In the genomic region with DNA sequence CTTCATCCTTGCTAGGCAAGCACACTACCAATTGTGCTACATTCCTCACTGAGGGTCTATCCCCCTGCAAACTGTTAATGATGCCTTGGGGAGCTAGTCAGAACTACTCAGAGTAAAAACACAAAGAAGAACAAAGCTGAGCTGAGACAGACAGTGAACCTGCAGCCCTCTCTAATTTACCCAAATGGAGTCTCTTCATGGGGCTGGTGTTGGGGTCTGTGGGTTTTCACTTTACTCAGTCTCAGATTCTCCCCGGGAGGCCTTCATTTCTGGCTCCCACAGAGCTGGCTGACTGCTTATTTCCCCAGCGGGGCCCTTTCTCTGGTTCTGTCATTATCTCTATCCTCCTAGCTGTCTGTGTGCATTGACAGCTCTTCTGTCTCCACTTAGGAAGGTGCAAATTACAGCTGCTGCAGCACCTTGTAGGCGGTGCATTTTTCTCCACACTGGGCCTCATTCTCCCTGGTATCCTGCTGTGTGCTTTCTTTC, we compare ENCODE assay signal across 14 mouse cellular contexts.
DNase-seq lines count a peak whose midpoint lies in the region; ATAC-seq lines count a peak whose summit lies in the region.
"Had no signal": no experiment of that assay in that cellular context is flagged by ENCODE, and none has a peak within 500 bp of the region (broad histone marks: within the 10 kb centered on the region; RNA-seq: fewer than 3 reads in every experiment).

No protein-coding gene starts in this region.

- H3K4me2 ChIP-seq in liver, embryonic 11.5 days, result no peak overlapping the region
- H3K4me2 ChIP-seq in forebrain, embryonic 13.5 days, result peak overlapping the region; percentile 3; the same call in 1 of the 2 replicates
- H3K4me2 ChIP-seq in hindbrain, embryonic 16.5 days (ENCODE audit: low read length), result no peak overlapping the region
- no peak overlapping the region for H3K4me2 ChIP-seq in neural tube, embryonic 15.5 days
- H3K4me2 ChIP-seq: intestine, embryonic 15.5 days had no signal

- H3K9me3 ChIP-seq in liver, embryonic 11.5 days (ENCODE audit: control insufficient read depth, low read length), result no peaks in the 10 kb centered on the region
- H3K9me3 ChIP-seq in forebrain, embryonic 13.5 days (replicated peaks), result no peaks in the 10 kb centered on the region
- H3K9me3 ChIP-seq in hindbrain, embryonic 16.5 days (ENCODE audit: control insufficient read depth, low read length), result no peaks in the 10 kb centered on the region
- no peaks in the 10 kb centered on the region for H3K9me3 ChIP-seq in neural tube, embryonic 15.5 days (replicated peaks)
- H3K9me3 ChIP-seq: intestine, embryonic 15.5 days had no signal

- H3K27me3 ChIP-seq in liver, embryonic 11.5 days (replicated peaks; ENCODE audit: control insufficient read depth, insufficient read depth, low read length), result no peaks in the 10 kb centered on the region
- no peaks in the 10 kb centered on the region for H3K27me3 ChIP-seq in forebrain, embryonic 13.5 days
- H3K27me3 ChIP-seq in hindbrain, embryonic 16.5 days (replicated peaks; ENCODE audit: control insufficient read depth, insufficient read depth, low read length), result no peaks in the 10 kb centered on the region
- no peaks in the 10 kb centered on the region for H3K27me3 ChIP-seq in neural tube, embryonic 15.5 days (replicated peaks)
- H3K27me3 ChIP-seq: intestine, embryonic 15.5 days had no signal

- 25% methylated on average over 3 of the region's 3 CpGs for WGBS in liver, embryonic 11.5 days
- 0% methylated on average over 3 of the region's 3 CpGs for WGBS in forebrain, embryonic 13.5 days
- WGBS in hindbrain, embryonic 16.5 days, result 8% methylated on average over 3 of the region's 3 CpGs
- 8% methylated on average over 3 of the region's 3 CpGs for WGBS in neural tube, embryonic 15.5 days

- no peak overlapping the region for H3K27ac ChIP-seq in liver, embryonic 11.5 days (ENCODE audit: low read depth, low read length)
- H3K27ac ChIP-seq in forebrain, embryonic 13.5 days, result peak overlapping the region; percentile 85
- H3K27ac ChIP-seq in hindbrain, embryonic 16.5 days (ENCODE audit: low read depth, low read length), result peak overlapping the region; percentile 51
- H3K27ac ChIP-seq in neural tube, embryonic 15.5 days (replicated peaks), result peak overlapping the region; percentile 62
- H3K27ac ChIP-seq: intestine, embryonic 15.5 days; left cerebral cortex, adult 2 months had no signal

- H3K9ac ChIP-seq in liver, embryonic 11.5 days (ENCODE audit: low read depth, low read length), result peak overlapping the region; percentile 16; the same call in 1 of the 2 replicates
- peak overlapping the region; percentile 14; the same call in 1 of the 2 replicates for H3K9ac ChIP-seq in forebrain, embryonic 13.5 days
- H3K9ac ChIP-seq in hindbrain, embryonic 16.5 days (ENCODE audit: low read depth, low read length), result no peak overlapping the region
- H3K9ac ChIP-seq in neural tube, embryonic 15.5 days (replicated peaks), result no peak overlapping the region
- H3K9ac ChIP-seq: intestine, embryonic 15.5 days; liver, postnatal 0 days had no signal

- DNase-seq in liver, embryonic 11.5 days (ENCODE audit: low spot score), result no peak
- DNase-seq in liver, result no peak
- no peak for DNase-seq in urinary bladder, postnatal 14 days (ENCODE audit: low spot score)
- no peak for DNase-seq in layer of hippocampus, postnatal 36 days
- DNase-seq: adrenal gland, postnatal 14 days; cerebellum, adult 11-12 months; kidney, postnatal 25 days; liver, postnatal 0 days; spleen, adult 18-20 months had no signal

- 0 out of 2 replicates have a peak, but pooled peaks cover 2% of the 10 kb centered on the region for H3K4me1 ChIP-seq in liver, embryonic 11.5 days (replicated peaks; ENCODE audit: control insufficient read depth, insufficient read depth, low read length)
- peaks cover 38% of the 10 kb centered on the region for H3K4me1 ChIP-seq in forebrain, embryonic 13.5 days
- H3K4me1 ChIP-seq in hindbrain, embryonic 16.5 days (ENCODE audit: control insufficient read depth, insufficient read depth, low read depth, low read length), result peaks cover 7% of the 10 kb centered on the region
- H3K4me1 ChIP-seq in neural tube, embryonic 15.5 days, result peaks cover 14% of the 10 kb centered on the region
- H3K4me1 ChIP-seq: intestine, embryonic 15.5 days had no signal

- no peak overlapping the region for H3K4me3 ChIP-seq in liver, embryonic 11.5 days (ENCODE audit: low read depth, low read length)
- no peak overlapping the region for H3K4me3 ChIP-seq in forebrain, embryonic 13.5 days
- H3K4me3 ChIP-seq in hindbrain, embryonic 16.5 days (ENCODE audit: low read length), result no peak overlapping the region
- H3K4me3 ChIP-seq in neural tube, embryonic 15.5 days (replicated peaks), result no peak overlapping the region
- H3K4me3 ChIP-seq: intestine, embryonic 15.5 days; left cerebral cortex, adult 2 months had no signal

- H3K36me3 ChIP-seq in liver, embryonic 11.5 days (ENCODE audit: control insufficient read depth, insufficient read depth, low read length), result no peaks in the 10 kb centered on the region
- 0 out of 2 replicates have a peak, but pooled peaks cover 8% of the 10 kb centered on the region for H3K36me3 ChIP-seq in forebrain, embryonic 13.5 days (ENCODE audit: poor library complexity, severe bottlenecking)
- H3K36me3 ChIP-seq in hindbrain, embryonic 16.5 days (ENCODE audit: control insufficient read depth, insufficient read depth, low read length), result no peaks in the 10 kb centered on the region
- no peaks in the 10 kb centered on the region for H3K36me3 ChIP-seq in neural tube, embryonic 15.5 days
- H3K36me3 ChIP-seq: intestine, embryonic 15.5 days had no signal

- no peak for ATAC-seq in liver, embryonic 11.5 days (replicated peaks; ENCODE audit: low FRiP score)
- ATAC-seq in forebrain, embryonic 13.5 days, result peak; percentile 88
- peak; percentile 83 for ATAC-seq in hindbrain, embryonic 16.5 days
- ATAC-seq in neural tube, embryonic 15.5 days (ENCODE audit: low FRiP score), result peak; percentile 80
- ATAC-seq: intestine, embryonic 15.5 days; liver, postnatal 0 days had no signal

Comparison
In these comparisons a context has a peak if more than half of its experiments do, and no peak if none do; other contexts are left out.
1. H3K9ac ChIP-seq: peak in liver, embryonic 11.5 days (single experiment) and forebrain, embryonic 13.5 days (single experiment); none in hindbrain, embryonic 16.5 days (single experiment) and neural tube, embryonic 15.5 days (single experiment).